Mouse (Mus musculus) G1E (cell line): ENCODE data around the gene Tmem179.

ENCODE experiments used
- CTCF ChIP-seq: IDR thresholded peaks from 2 replicates; pipeline ENCODE4 v1.5.1; 2012; ENCODE audit warnings: low read depth, low read length, inconsistent platforms, mixed read lengths
- GATA1 ChIP-seq: IDR thresholded peaks from 2 replicates; pipeline ENCODE4 v1.6.1; 2012; ENCODE audit warnings: borderline replicate concordance, low read length, inconsistent platforms, mixed read lengths

GRCm38 (mm10) chr12:112465928-112466327, 50.6 kb downstream of the Tmem179 start:
- no peak for TF ChIP-seq CTCF
- no peak for TF ChIP-seq GATA1
